Mouse (Mus musculus): Measurements from ENCODE around the gene Tas2r123. TPM values are rescaled to one million over a fixed set of nuclear protein-coding genes. Genes with fewer than 3 reads are reported as not detected.

The Tas2r123 gene
- not detected for total RNA-seq (2021)
- long read RNA-seq, experiment 1: 0 reads
- long read RNA-seq, experiment 2: 0 reads

GRCm38 (mm10) chr6:132846842-132847241 is at the start of gene Tas2r123:
Tas2r123 (plus strand) TSS chr6:132847142.
- no peak for DNase-seq

- DNase-seq: no peak
Measured at GRCm38 (mm10) chr6:132802518-132802917, 44.4 kb upstream of the Tas2r123 start, which contains the start of gene Tas2r117. Tas2r117 (plus strand) TSS chr6:132802818.

- DNase-seq: no peak
Measured at GRCm38 (mm10) chr6:132855138-132855537, 8.2 kb downstream of the Tas2r123 start, which contains the start of gene Tas2r116. Tas2r116 (plus strand) TSS chr6:132855438.

- DNase-seq: no peak
Measured at GRCm38 (mm10) chr6:132867708-132868107, 20.8 kb downstream of the Tas2r123 start, which contains the start of gene Tas2r110. Tas2r110 (plus strand) TSS chr6:132868008.

- no peak for DNase-seq
Measured at GRCm38 (mm10) chr6:132892711-132893110, 45.8 kb downstream of the Tas2r123 start, which contains the start of gene Tas2r113. Tas2r113 (plus strand) TSS chr6:132893011.

Other genes with a start within 250 kb of the Tas2r123 start
- gene A630073D07Rik, start 195.6 kb upstream of the Tas2r123 start, total RNA-seq (2021): not detected
- not detected for gene Tas2r120, start 190.2 kb upstream of the Tas2r123 start, total RNA-seq (2021)
- gene Tas2r121, start 146.1 kb upstream of the Tas2r123 start, total RNA-seq (2021): not detected
- gene Tas2r122, start 135.2 kb upstream of the Tas2r123 start, total RNA-seq (2021): not detected
- not detected for gene Tas2r115, start 109.1 kb upstream of the Tas2r123 start, total RNA-seq (2021)
- gene Tas2r124, start 92.4 kb upstream of the Tas2r123 start, total RNA-seq (2021): not detected
- not detected for gene Tas2r102, start 85.0 kb upstream of the Tas2r123 start, total RNA-seq (2021)
- gene Tas2r136, start 69.0 kb upstream of the Tas2r123 start, total RNA-seq (2021): not detected
- gene Tas2r117, start 44.3 kb upstream of the Tas2r123 start, total RNA-seq (2021): not detected
- gene Tas2r116, start 8.3 kb downstream of the Tas2r123 start, total RNA-seq (2021): not detected
- gene Tas2r110, start 20.9 kb downstream of the Tas2r123 start, total RNA-seq (2021): not detected
- gene Tas2r113, start 45.9 kb downstream of the Tas2r123 start, total RNA-seq (2021): not detected
- gene Tas2r125, start 62.5 kb downstream of the Tas2r123 start, total RNA-seq (2021): not detected
- not detected for gene Tas2r129, start 104.0 kb downstream of the Tas2r123 start, total RNA-seq (2021)
- gene Tas2r131, start 110.8 kb downstream of the Tas2r123 start, total RNA-seq (2021): not detected
- gene Tas2r109, start 133.8 kb downstream of the Tas2r123 start, total RNA-seq (2021): not detected
- gene Tas2r103, start 190.0 kb downstream of the Tas2r123 start, total RNA-seq (2021): not detected
- gene Tas2r140, start 208.7 kb downstream of the Tas2r123 start, total RNA-seq (2021): not detected

Data from adrenal gland, postnatal 10 days (tissue).